Mouse (Mus musculus) liver, embryonic 15.5 days (tissue): ENCODE results near the gene Frg2f1. TPM values are rescaled to one million over a fixed set of nuclear protein-coding genes. Genes with fewer than 3 reads are reported as not detected.
"Not testable (repeated sequence)": the region's sequence is repeated elsewhere in the genome, so short reads cannot be mapped to it uniquely, and the experiment has no call there.

ENCODE experiments used
- ATAC-seq: fragments of 200-750 bp; cut with Nextera tagmentation; 2 replicates; pipeline ENCODE4 v1.8.0; 2017; ENCODE audit warnings: moderate number of reproducible peaks, mild to moderate bottlenecking, moderate library complexity; ENCODE audit not compliant: insufficient read depth
- H3K27ac ChIP-seq: fragments of 300-500 bp; sonication (generic); replicated peaks from 2 replicates; pipeline ENCODE4 v1.5.1; 2015; ENCODE audit warnings: mild to moderate bottlenecking, inconsistent platforms
- H3K27me3 ChIP-seq: fragments of 300-500 bp; sonication (generic); 2 replicates; pipeline ENCODE4 v1.6.1; 2015; ENCODE audit warnings: mild to moderate bottlenecking, inconsistent platforms
- H3K36me3 ChIP-seq: fragments of 300-500 bp; sonication (generic); replicated peaks from 2 replicates; pipeline ENCODE4 v1.6.1; 2015; ENCODE audit warnings: moderate library complexity, mild to moderate bottlenecking, inconsistent platforms
- H3K4me1 ChIP-seq: fragments of 300-500 bp; sonication (generic); replicated peaks from 2 replicates; pipeline ENCODE4 v1.6.1; 2015; ENCODE audit warnings: inconsistent platforms
- H3K4me2 ChIP-seq: fragments of 300-500 bp; sonication (generic); 2 replicates; pipeline ENCODE4 v1.6.1; 2015; ENCODE audit warnings: moderate library complexity, mild to moderate bottlenecking, inconsistent platforms
- H3K4me3 ChIP-seq: fragments of 300-500 bp; sonication (generic); replicated peaks from 2 replicates; pipeline ENCODE4 v1.5.1; 2015; ENCODE audit warnings: mild to moderate bottlenecking, inconsistent platforms
- H3K9ac ChIP-seq: fragments of 300-500 bp; sonication (generic); 2 replicates; pipeline ENCODE4 v1.6.1; 2015; ENCODE audit warnings: moderate library complexity, mild to moderate bottlenecking, inconsistent platforms
- H3K9me3 ChIP-seq: fragments of 300-500 bp; sonication (generic); replicated peaks from 2 replicates; pipeline ENCODE4 v1.6.1; 2016; ENCODE audit warnings: inconsistent platforms
- WGBS: fragments of 180-500 bp; shearing (Covaris S2); methylation state at CpG from one replicate; pipeline ENCODE4 v1.1.7; 2015; ENCODE audit warnings: mixed read lengths; ENCODE audit not compliant: insufficient replicate concordance; 5-methylcytosine and 5-hydroxymethylcytosine counted together
- polyA plus RNA-seq: library from polyadenylated mRNA; unstranded; fragments of >200 nt; fragmentation: Nextera tagmentation; extraction: Ambion mirVana; gene quantifications from 2 replicates; pipeline ENCODE4 v1.2.1, GENCODE M21; 2015

Gene Frg2f1
- polyA plus RNA-seq, 1 experiment from 2014 or later: 1.3 TPM

- peaks cover 37% of the 10 kb centered on the region for H3K4me1 ChIP-seq
- H3K9ac ChIP-seq: no peak overlapping the region
- WGBS: 67% methylated on average over 4 of the region's 4 CpGs
- no peaks in the 10 kb centered on the region for H3K27me3 ChIP-seq
- no peaks in the 10 kb centered on the region for H3K36me3 ChIP-seq
- H3K9me3 ChIP-seq: no peaks in the 10 kb centered on the region
- ATAC-seq: no peak
- H3K27ac ChIP-seq: no peak overlapping the region
- no peak overlapping the region for H3K4me3 ChIP-seq
- no peak overlapping the region for H3K4me2 ChIP-seq
Measured at GRCm38 (mm10) chr4:119537436-119537835, 1.9 kb downstream of the Frg2f1 start.

- not testable (repeated sequence) for ATAC-seq, H3K27ac ChIP-seq, H3K4me2 ChIP-seq, H3K27me3 ChIP-seq, H3K4me3 ChIP-seq, H3K9ac ChIP-seq, H3K9me3 ChIP-seq, H3K36me3 ChIP-seq
- H3K4me1 ChIP-seq: peaks cover 37% of the 10 kb centered on the region
- WGBS: 38% methylated on average over 4 of the region's 4 CpGs
Measured at GRCm38 (mm10) chr4:119536615-119537014, 2.7 kb downstream of the Frg2f1 start, which contains the start of gene Foxj3. Gene Foxj3 (plus strand): TSS chr4:119537004.

GRCm38 (mm10) chr4:119535103-119535502 lies 4.2 kb downstream of the Frg2f1 start:
- H3K9ac ChIP-seq: no peak overlapping the region
- peaks cover 22% of the 10 kb centered on the region for H3K4me1 ChIP-seq
- H3K27me3 ChIP-seq: no peaks in the 10 kb centered on the region
- WGBS: 53% methylated on average over 4 of the region's 4 CpGs
- H3K27ac ChIP-seq: no peak overlapping the region
- H3K36me3 ChIP-seq: no peaks in the 10 kb centered on the region
- no peak overlapping the region for H3K4me3 ChIP-seq
- no peak for ATAC-seq
- no peaks in the 10 kb centered on the region for H3K9me3 ChIP-seq
- H3K4me2 ChIP-seq: no peak overlapping the region

GRCm38 (mm10) chr4:119531813-119532212 lies 7.5 kb downstream of the Frg2f1 start:
- H3K36me3 ChIP-seq: no peaks in the 10 kb centered on the region
- no peak overlapping the region for H3K9ac ChIP-seq
- H3K4me2 ChIP-seq: no peak overlapping the region
- ATAC-seq: no peak
- H3K27ac ChIP-seq: no peak overlapping the region
- H3K27me3 ChIP-seq: no peaks in the 10 kb centered on the region
- H3K4me1 ChIP-seq: no peaks in the 10 kb centered on the region
- H3K4me3 ChIP-seq: no peak overlapping the region
- H3K9me3 ChIP-seq: no peaks in the 10 kb centered on the region
- 49% methylated on average over 2 of the region's 2 CpGs for WGBS

- Histone ChIP-seq H3K4me2 (no peak overlapping the region), H3K36me3 (no peaks in the 10 kb centered on the region), H3K27me3 (no peaks in the 10 kb centered on the region), H3K4me3 (no peak overlapping the region), H3K9me3 (no peaks in the 10 kb centered on the region), H3K4me1 (no peaks in the 10 kb centered on the region), H3K9ac (no peak overlapping the region), H3K27ac (no peak overlapping the region)
- ATAC-seq: no peak
Measured at GRCm38 (mm10) chr4:119526329-119526845, 12.9 kb downstream of the Frg2f1 start.

GRCm38 (mm10) chr4:119524466-119524865 lies 14.9 kb downstream of the Frg2f1 start:
- no peak for ATAC-seq
- no peak overlapping the region for H3K9ac ChIP-seq
- WGBS: 50% methylated on average over 2 of the region's 2 CpGs
- no peak overlapping the region for H3K4me3 ChIP-seq
- no peak overlapping the region for H3K27ac ChIP-seq
- H3K27me3 ChIP-seq: no peaks in the 10 kb centered on the region
- no peaks in the 10 kb centered on the region for H3K9me3 ChIP-seq
- H3K4me1 ChIP-seq: no peaks in the 10 kb centered on the region
- H3K4me2 ChIP-seq: no peak overlapping the region
- H3K36me3 ChIP-seq: no peaks in the 10 kb centered on the region

GRCm38 (mm10) chr4:119524010-119524409 lies 15.3 kb downstream of the Frg2f1 start:
- Histone ChIP-seq H3K4me1 (no peaks in the 10 kb centered on the region), H3K27me3 (no peaks in the 10 kb centered on the region), H3K27ac (no peak overlapping the region), H3K9ac (no peak overlapping the region), H3K9me3 (no peaks in the 10 kb centered on the region), H3K36me3 (no peaks in the 10 kb centered on the region), H3K4me3 (no peak overlapping the region), H3K4me2 (no peak overlapping the region)
- ATAC-seq: no peak
- 58% methylated on average over 1 of the region's 1 CpGs for WGBS

- Histone ChIP-seq H3K9ac (no peak overlapping the region), H3K4me2 (no peak overlapping the region), H3K4me3 (no peak overlapping the region), H3K36me3 (no peaks in the 10 kb centered on the region), H3K27me3 (no peaks in the 10 kb centered on the region), H3K4me1 (no peaks in the 10 kb centered on the region), H3K9me3 (no peaks in the 10 kb centered on the region), H3K27ac (no peak overlapping the region)
- no peak for ATAC-seq
- WGBS: 47% methylated on average over 4 of the region's 4 CpGs
Measured at GRCm38 (mm10) chr4:119523575-119523974, 15.8 kb downstream of the Frg2f1 start.

GRCm38 (mm10) chr4:119512731-119513141 lies 26.6 kb downstream of the Frg2f1 start:
- no peaks in the 10 kb centered on the region for H3K9me3 ChIP-seq
- H3K4me3 ChIP-seq: no peak overlapping the region
- H3K27me3 ChIP-seq: no peaks in the 10 kb centered on the region
- H3K27ac ChIP-seq: no peak overlapping the region
- H3K4me2 ChIP-seq: no peak overlapping the region
- WGBS: 44% methylated on average over 3 of the region's 3 CpGs
- no peaks in the 10 kb centered on the region for H3K4me1 ChIP-seq
- ATAC-seq: no peak
- no peaks in the 10 kb centered on the region for H3K36me3 ChIP-seq
- no peak overlapping the region for H3K9ac ChIP-seq

- H3K9me3 ChIP-seq: no peaks in the 10 kb centered on the region
- 47% methylated on average over 2 of the region's 2 CpGs for WGBS
- no peak overlapping the region for H3K27ac ChIP-seq
- H3K4me3 ChIP-seq: no peak overlapping the region
- H3K36me3 ChIP-seq: no peaks in the 10 kb centered on the region
- no peak overlapping the region for H3K9ac ChIP-seq
- no peaks in the 10 kb centered on the region for H3K27me3 ChIP-seq
- no peak for ATAC-seq
- no peaks in the 10 kb centered on the region for H3K4me1 ChIP-seq
- no peak overlapping the region for H3K4me2 ChIP-seq
Measured at GRCm38 (mm10) chr4:119511591-119511990, 27.7 kb downstream of the Frg2f1 start.

GRCm38 (mm10) chr4:119498319-119498848 lies 40.9 kb downstream of the Frg2f1 start:
- H3K27me3 ChIP-seq: peaks cover 22% of the 10 kb centered on the region
- no peak overlapping the region for H3K4me3 ChIP-seq
- no peaks in the 10 kb centered on the region for H3K9me3 ChIP-seq
- WGBS: 51% methylated on average over 5 of the region's 5 CpGs
- no peaks in the 10 kb centered on the region for H3K36me3 ChIP-seq
- no peaks in the 10 kb centered on the region for H3K4me1 ChIP-seq
- H3K4me2 ChIP-seq: no peak overlapping the region
- no peak overlapping the region for H3K27ac ChIP-seq
- no peak for ATAC-seq
- no peak overlapping the region for H3K9ac ChIP-seq

GRCm38 (mm10) chr4:119492933-119493327 lies 46.4 kb downstream of the Frg2f1 start:
- no peaks in the 10 kb centered on the region for H3K36me3 ChIP-seq
- H3K27ac ChIP-seq: no peak overlapping the region
- ATAC-seq: no peak
- peak overlapping the region; percentile 68 for H3K4me2 ChIP-seq
- no peaks in the 10 kb centered on the region for H3K4me1 ChIP-seq
- no peaks in the 10 kb centered on the region for H3K9me3 ChIP-seq
- peaks cover 51% of the 10 kb centered on the region for H3K27me3 ChIP-seq
- peak overlapping the region; percentile 44; the same call in 1 of the 2 replicates for H3K4me3 ChIP-seq
- no peak overlapping the region for H3K9ac ChIP-seq
- WGBS: 25% methylated on average over 10 of the region's 10 CpGs
